Mouse (Mus musculus) kidney, adult 9 months (tissue): Measurements from ENCODE around the gene Etfbkmt.
"Not testable (repeated sequence)": the region's sequence is repeated elsewhere in the genome, so short reads cannot be mapped to it uniquely, and the experiment has no call there.

Experiments used
- DNase-seq: peaks from one replicate; pipeline ENCODE4 v3.0.0; 2022

The Etfbkmt gene

DNA sequence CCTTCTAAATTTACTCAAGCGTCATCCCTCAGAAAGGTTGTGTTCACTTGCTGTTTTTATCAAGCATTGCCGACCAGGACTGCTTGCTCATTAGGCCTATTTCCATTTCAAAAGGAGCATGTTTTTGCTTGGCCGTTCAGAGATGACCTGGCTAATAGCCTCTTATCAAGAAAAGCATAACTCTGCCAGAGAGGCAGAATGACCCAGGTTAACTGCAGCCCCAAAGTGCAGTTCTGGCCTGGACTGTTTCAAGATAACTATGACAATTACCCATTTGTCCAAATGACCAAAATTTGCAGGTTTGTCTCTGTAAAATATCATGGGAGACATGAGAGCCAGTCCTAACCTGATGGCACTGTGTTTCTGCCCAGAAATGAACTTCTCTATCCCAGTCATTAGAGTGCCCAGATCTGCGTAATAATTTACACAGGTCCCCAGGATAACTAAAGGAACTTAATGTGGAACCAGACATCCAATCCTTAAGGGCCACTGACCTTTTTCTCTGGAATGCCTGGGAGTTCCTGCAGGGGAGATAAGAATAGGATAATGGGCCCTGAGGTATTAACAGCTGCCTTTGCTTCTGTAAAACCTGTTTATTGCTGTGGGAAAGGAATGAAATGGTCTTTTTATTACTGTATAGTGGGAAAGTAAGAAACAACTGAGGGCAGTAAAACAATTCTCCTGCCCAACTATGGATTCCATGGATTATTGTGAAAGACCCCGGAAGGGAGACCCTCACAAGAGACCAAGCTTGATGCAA is 5.1 kb upstream of the Etfbkmt start:
- DNase-seq: no peak

DNA sequence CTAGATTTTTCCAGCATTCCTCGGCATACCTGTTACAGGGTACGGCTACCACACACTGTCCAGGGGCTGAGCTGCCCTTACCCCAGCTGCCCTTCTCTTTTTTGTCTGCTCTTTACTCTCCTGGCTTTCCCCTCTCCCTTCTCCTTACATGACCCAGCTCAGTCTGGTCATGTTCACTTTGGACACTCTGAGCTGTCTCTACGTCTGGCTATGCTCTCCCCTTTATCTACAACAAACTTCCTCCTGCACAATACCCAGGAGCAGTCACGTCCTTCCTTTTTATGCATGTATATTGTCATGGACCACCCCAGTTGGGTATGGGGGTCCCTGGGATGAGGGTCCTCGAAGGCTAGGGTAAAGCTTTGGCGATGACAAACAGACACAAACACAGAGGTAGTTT is 4.0 kb upstream of the Etfbkmt start:
- DNase-seq: no peak

DNA sequence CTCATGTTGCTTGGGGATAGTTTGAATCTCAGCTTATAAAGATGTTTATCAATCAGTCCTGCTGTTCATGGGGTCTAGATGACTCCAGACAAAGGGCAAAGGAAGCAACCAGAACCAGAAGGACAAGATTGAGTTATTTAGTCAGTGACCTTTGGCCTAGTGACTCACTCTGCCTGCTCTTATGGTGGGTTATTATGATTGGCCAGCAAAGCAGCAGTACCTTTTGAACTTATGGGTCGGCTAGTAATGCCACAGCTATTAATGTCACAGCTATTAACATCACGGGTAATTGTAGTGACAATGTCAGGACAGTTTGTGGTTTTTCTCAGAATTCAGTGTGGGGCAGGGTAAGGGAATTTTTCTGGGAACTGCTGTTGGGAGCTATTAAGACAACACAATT is 1.7 kb upstream of the Etfbkmt start:
- DNase-seq: no peak

DNA sequence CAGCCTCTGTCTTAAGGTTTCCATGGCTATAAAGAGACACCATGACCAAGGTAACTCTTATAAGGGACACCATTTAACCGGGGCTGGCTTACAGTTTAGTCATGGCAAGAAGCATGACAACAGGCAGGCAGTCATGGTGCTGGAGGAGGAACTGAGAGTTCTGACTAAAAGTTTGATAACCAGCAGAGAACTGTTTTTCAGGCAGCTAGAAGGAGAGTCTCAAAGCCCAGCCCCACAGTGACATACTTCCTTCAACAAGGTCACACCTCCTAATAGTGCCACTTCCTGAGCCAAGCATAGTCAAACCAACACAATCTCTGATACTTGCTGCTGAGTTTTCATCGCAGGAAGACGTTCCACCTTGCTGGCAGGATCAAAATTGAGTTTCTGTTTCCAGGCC is 638 bp upstream of the Etfbkmt start:
- DNase-seq: no peak

DNA sequence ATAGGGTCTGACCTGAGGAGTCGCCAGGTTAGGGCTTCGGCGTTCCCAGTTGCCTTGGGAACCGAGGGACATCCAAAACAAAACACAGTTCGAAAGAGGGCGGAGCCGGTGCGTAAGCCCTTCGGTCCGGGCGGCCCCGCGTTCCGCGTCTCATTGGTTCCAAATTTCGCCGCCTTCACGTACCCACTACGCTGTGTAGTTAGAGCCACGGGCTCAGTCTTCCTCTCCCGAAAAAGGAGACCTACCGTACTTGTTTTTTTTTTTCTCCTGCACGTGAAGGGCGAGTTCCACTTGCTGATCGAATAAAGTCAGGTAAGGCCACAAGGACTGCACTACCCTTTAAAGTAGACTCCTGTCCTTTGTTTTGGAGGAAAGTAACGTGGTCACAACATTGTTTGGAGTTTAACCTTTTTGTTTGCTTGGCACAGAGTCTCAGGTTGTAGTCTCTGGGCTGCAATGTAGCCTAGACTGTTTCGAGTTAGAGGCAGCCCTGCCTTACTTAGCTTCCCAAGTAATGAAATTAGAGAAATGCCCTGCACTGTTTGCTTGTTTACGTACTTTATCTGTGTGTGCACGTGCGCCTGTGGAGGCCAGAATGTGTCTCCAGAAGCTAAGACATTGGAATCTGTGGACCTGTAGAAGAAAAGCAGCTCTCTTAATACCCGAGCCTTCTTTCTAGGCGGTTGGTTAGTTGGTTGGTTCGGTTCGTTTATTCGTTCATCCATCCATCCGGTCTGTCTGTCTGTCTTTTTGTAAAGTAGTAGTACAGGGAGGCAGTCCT is 1.9 kb downstream of the Etfbkmt start:
- peak; percentile 90 for DNase-seq

DNA sequence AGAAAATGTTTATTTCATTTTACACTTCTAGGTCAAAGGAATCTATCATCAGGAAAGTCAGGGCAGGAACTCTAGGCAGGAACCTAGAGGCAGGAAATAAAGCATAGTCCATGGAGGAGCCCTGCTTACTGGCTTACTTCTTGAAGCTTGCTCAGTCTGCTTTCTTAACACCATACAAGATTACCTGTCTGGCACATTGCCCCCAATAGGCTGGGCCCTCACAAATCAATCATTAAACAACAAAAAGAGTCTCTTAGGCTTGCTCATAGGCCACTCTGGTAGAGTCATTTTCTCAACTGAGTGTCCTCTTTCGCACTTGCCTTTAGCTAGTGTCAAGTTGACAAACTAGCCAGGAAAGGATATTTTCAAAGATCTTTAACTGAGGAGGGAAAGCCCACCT is 5.5 kb downstream of the Etfbkmt start:
- peak; percentile 65 for DNase-seq

DNA sequence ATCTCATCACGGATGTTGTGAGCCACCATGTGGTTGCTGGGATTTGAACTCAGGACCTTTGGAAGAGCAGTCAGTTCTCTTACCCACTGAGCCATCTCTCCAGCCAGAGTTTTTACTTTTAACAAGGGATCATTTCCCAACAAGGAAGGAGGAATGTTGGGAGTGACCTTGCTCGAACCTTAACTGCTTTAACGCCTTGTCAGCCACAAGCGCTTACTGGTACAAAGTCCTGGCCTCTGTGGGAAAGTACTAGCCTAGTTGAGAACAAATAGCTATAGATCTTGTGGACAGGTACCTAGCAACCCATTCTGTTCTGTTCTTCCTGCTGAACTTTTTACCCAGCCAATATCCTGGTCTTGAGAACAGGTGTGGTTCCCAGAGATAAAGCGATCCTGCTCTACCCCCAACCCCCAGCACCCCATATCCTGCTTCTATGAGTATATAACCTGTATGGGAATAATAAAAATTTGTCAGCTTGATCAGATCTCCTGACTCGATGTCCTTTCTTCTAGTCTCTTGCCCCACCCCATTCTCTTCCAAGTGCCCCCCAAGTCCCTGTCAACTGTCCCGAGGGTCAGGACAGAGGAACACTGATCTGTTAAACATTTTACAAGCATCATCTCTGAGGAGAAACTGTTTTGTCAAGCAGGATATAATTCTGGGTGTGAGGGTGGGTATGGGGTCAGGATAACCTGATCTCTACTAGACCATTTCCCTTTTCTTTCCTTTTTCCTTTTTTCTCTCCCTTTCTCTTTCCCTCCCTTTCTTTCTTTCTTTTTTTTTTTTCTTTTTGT is 9.0 kb downstream of the Etfbkmt start:
- peak; percentile 80 for DNase-seq

DNA sequence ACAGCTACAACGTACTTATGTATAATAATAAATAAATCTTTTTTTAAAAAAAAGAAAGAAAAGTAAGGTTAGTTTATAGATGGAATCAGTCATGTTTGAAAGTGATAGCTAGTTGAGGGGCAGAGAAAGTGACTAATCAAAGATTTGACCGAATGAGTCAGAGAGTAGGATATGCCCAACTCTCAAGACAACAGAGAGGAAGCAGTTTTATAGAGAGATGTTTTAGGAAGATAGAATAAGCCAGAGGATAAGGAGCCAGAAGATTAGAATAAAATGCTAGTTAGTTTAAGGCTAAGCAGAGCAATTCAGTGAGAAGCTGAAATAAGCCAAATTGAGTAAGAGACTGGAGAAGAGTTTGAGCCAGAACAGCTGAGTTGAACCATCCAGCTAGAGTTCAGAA is 12.5 kb downstream of the Etfbkmt start:
- no peak for DNase-seq

DNA sequence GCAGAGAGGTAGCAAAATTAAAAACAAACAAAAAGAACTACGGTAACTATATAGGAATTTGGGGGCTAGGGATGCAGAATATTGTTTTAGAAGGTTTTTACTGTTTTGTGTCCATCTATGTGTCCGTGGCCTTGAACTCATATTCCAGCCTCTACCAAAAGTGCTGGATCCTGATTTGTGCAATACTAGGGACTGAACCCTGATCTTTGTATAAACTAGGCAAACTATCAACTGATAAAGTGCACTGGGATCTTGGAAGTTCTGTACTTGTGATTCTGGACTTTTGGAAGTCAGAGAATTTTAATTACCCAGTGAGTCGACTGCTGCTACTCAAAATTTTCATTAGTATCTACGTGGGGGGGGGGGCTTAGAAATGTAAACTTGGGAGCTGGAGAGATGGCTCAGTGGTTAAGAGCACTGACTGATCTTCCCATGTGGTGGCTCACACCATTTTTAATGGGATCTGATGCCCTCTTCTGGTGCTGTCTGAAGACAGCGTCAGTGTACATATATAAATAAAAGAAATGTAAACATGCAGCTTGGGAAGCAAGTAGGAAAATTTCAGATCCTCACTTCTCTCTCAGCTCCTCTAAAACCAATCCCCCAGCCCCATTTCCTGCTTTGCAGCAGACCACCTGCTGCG is 13.9 kb downstream of the Etfbkmt start:
- no peak for DNase-seq

DNA sequence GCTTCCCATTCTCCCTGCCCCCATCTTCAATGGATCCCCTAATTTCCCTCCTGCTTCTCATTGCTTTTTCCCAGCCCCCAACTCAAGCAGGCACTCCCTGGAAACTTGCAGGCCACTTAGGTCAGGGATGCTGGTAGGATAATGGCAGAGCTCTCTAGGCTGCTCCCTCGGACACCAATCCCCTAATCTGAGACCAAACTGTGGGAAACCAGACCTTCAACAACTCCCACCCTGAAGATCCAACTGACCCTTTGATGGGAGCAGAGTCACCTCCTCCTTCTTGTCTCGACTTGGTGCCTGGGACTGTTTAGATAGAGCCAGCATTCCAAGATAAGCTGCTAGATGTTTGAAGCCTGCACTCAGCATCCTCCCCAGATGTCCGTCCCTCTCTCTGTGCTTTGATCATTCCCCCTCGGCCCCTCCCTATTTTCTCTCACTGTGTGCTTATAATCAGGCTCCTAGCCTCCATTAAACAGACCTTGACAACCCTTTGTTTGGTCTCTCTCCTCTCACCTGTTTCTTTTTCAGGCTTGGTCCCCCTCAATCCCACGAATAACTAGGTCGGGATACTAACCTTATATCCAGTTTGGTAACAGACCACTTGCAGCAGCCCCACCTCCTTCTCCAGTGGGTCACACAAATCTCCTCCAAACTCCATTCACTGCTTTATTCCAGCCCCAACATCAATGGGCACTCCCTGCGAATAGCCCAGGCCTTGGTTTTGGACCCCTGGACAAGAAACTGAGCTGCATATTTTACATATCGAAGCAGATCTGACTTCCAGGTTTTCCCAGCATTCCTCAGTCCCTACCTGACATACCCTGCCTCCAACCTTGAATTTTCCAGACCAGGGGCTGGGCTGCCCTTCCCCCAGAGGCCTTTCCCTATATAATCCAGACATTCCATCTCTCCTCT is 14.7 kb downstream of the Etfbkmt start:
- no peak for DNase-seq

DNA sequence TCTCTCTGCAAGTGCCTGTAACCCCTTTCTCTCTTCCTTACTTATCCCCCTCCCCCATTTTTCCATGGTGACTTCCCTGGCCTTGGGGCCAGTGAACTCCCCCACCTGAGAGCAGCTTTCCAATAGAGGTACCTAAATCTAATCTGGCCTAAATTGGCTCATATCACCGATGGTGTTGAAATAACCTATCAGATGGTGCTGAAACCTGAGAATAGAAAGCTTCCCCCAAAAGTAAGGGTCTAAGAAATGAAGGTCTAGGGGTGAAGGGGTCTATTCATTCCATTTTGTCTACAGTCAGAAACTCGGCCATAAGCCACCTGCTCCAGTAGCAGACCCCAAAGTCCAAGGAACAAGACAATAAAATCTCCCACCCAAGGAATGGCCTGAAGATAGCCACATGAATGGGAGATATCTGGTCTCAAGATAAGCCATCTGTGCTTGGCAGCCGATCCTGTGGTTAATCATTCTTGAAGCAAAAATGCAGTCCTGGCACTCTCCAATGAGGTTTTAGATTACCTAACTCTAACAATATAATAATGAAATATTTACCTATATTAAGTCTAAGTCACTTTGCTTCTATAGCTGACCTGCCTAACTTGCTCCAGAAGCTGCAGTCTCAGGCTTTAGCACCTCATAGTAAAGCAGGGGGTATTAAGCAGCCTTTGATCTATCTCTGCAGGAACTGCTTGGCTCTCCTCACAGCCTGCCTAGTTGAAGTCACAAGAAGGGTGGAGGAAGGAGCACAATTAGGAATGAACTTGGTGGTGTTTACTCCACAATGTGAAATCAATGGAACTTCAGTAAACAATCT is 15.6 kb downstream of the Etfbkmt start:
- DNase-seq: peak; percentile 67

DNA sequence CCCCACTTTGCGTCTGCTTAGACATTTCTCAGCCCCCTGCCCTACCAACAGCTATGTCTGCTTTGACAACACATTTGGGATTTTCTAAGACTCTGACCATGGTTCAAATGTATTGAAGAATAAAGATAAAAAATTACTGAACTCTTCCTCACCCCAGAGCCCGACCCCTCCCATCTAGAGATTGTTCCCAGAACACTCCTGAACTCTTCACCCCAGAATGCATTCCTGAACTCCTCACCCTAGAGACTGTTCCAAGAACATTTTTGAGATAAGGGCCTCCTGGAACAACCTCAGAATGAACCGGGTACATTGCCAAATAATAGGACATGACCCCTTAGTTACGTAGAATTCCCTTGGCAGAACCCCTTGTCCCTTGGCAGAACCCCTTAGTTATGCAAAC is 27.4 kb downstream of the Etfbkmt start:
- DNase-seq: peak; percentile 40

DNA sequence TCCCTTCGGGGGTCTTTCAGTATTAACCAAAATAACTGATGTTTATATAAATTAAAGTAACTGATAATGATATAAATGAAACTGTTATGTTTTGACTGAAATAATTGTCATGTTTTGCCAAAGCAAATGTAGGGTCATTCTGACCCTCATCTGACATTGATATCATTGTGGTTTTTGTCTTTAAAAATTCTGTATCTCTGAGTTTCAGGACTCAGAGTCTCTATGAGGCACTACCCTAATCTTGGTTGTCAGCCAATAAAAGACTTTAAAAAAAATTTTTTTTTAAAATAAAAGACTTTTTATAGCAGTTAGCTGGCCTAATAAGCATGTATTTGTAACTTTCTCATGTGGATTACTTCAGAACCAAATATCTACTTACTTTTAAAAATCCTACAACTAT is 28.0 kb downstream of the Etfbkmt start:
- DNase-seq: no peak

DNA sequence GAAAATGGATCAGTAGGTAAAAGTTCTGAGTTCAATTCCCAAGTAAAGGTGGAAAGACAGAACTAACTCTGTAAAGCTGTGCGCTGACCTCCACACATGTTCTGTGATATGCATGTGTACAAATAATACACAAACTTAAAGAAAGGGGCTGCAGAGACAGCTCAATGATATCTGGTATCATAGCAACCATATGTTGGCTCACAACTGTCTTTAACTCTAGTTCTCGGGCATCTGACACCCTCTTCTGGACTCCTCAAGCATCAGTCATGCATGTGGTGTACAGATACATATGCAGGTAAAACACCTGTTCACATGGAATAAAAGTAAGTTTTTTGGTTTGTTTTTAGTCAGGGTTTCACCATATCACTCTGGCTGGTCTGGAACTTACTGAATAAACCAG is 28.8 kb downstream of the Etfbkmt start:
- no peak for DNase-seq

DNA sequence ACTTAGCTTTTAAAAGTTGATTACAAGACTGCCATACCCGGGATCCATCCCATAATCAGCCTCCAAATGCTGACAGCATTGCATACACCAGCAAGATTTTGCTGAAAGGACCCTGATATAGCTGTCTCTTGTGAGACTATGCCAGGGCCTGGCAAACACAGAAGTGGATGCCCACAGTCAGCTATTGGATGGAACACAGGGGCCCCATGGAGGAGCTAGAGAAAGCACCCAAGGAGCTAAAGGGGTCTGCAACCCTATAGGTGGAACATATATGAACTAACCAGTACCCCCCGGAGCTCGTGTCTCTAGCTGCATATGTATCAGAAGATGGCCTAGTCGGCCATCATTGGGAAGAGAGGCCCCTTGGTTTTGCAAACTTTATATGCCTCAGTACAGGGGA is 30.3 kb downstream of the Etfbkmt start:
- DNase-seq: not testable (repeated sequence)

DNA sequence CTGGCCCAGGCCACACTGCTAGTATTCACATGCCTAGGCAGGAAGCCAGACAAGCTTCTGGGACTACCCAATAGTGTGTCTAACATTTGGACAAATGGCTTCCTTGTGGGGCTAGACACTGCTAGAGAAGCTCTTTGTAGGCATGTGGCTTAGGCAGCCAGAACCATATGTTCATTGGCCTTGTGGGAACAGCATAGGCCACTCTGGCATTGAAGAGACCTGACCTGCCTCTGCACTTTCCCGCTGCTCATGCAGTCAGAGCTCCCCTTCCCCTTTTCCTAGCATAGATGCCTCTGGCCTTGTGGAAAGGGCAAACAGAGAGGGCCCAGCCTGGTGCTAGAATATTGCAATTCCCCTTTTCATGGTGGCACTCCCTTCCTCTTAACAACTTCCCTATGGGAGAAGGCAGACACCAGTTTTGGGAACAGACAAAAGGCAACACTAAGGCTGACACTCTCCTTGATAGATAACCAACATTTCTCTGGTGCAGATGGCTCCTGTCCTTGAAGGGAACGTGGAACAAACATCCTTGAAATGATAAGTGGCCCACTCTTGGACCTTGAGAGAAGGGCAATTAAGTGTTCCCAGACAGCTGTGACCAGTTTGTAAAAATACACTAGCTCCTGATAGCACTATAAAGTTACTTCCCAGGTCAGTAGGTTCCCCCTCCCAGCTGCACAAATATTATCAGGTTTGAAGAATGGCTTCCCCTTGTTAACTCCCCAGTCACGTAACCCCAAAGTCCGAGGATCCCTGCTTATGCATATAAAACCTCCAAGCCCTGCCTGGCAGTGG is 34.4 kb downstream of the Etfbkmt start:
- no peak for DNase-seq

DNA sequence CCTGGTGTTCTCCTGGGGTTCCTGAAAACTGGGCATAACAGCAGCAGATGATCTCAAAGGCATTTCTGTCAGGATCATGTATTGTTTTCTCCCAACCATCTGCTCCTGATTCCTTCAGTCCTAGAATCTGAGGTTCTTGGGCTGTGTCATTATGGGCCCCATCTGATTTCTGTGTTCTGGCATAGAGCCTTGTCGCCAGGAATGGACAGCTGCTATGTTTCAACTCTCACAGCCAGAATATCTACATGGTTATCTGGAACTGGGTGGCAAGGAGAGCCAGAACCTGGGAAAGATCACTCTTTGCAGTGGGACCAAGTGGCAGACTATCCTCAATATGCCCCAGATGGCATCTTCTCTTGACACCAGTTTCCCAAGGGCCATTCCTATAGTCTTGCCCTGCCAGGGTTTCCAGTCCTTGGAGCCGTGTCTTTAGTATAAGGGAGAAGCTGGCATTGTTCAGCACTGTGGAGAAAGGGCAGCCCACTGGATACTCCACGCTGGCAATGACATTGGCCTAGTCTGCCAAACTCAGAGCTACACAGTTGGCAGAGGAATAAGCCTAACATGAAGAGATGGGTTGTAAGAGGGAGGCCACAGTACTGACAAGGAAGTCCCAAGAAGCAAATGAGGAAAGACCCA is 35.4 kb downstream of the Etfbkmt start:
- no peak for DNase-seq

DNA sequence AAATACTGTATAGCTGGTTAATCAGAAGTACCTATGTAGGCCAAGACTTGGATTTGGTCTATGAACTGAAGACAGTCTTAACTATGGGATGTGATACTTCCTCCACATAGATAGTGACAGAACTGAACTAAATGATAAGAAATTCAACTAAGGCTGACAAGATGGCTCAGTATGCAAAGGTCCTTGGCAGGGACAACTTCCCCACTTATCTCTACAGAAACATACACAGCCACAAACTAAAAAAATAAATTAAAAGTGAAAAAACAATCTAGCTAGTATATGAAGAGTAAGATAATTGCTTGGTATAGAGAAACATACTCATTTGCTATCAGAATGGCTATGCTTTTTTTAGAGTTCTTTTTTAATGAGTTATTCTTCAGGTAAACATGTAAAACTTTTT is 39.4 kb downstream of the Etfbkmt start:
- no peak for DNase-seq

DNA sequence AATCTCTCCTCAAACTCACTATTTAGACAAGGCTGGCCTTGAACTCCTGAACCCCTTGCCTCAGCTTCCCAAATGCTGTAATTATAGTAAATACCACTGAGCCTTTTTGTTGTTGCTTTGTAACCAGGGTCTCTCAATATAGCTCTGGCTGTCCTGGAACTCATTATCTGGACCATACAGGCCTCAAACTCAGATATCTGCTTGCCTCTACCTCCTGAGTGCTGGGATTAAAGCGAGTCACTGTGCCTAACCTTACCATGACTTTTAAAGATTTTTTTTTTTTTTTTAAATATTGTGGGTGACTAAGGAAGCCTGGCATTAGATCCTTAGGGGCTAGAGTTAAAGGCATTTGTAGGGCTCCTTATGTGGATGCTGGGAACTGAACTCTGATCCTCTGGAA is 44.4 kb downstream of the Etfbkmt start:
- DNase-seq: no peak

DNA sequence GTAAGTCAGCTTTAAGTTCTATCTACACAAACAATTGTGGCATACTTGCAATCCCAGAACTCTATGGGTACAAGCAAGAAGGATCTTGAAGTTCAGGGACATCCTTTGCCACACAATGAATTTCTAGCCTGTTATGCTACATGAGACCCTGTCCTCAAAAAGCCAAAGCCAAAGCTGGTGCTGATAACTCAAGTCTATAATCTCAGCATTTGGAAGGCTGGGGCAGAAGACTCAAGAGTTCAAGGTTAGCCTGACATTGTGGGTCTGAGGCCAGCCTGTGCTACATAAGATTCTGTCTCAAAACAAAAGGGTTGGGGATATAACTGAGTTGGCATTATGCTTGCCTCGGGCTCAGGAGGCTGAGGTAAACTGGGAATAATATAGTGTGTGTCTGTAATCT is 47.7 kb downstream of the Etfbkmt start:
- no peak for DNase-seq
